Mouse (Mus musculus) kidney, postnatal 14 days (tissue): Measurements from ENCODE around the gene Idh3g.
"Not testable (repeated sequence)": the region's sequence is repeated elsewhere in the genome, so short reads cannot be mapped to it uniquely, and the experiment has no call there.

Experiments used
- DNase-seq: peaks from one replicate; pipeline ENCODE4 v3.0.0; 2022; ENCODE audit warnings: mixed read lengths

Gene Idh3g

DNA sequence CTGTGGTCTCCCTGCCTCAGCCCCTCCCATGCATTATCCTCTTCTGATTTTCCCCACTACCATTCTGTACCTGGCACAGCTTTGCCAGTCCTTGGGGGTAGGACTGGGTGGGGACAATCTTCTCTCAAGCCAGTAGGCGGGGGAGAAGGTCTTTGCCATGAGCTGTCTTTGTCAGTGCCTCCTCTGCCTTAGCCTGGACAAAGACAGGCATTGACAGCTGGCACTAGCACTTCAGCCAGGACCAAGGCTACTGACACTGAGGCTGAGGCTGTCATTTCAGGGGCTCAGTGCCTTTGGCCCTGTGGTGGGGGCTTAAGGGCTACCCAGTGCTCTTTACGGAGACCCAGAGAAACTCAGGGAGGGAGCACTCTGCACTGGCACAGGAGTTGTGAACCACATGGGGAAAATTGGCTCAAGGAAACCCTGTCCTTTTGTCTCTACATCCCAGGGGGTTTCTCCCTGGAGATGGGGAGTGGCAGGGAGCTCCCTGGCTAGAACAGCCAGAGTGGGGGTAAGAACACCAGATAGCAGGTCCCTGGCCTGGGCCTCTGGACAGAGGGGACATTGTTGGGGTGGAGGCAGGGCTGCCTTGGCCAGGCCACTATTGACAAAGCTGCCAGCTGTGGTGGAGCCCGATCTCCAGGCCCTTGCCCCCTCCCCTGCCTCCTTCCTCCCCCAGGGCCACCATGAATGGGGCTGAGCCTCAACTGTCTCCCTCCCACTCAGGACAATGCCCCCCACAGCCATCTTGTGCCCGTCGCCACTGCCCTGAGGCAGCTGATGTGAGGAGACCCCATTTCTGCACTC lies 30.2 kb downstream of the Idh3g start, which contains the start of gene Plxnb3:
Gene Plxnb3 (plus strand): TSS at position 757 of the 807 bp plus-strand sequence.
- DNase-seq: no peak

DNA sequence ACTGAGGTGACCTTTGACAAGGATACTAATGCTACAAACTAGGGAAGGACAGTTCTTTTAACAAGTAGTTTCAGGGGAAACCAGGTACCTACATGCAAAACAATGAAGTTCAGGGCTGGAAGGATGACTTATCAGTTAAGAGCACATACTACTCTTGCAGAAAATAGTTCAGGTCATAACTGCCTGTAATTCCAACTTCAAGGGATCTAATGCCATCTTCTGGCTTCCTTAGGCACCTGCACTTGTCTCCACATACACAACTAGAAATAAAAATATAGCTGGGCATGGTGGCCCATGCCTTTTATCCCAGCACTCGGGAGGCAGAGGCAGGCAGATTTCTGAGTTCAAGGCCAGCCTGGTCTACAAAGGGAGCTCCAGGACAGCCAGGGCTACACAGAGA lies 37.7 kb downstream of the Idh3g start:
- DNase-seq: no peak

DNA sequence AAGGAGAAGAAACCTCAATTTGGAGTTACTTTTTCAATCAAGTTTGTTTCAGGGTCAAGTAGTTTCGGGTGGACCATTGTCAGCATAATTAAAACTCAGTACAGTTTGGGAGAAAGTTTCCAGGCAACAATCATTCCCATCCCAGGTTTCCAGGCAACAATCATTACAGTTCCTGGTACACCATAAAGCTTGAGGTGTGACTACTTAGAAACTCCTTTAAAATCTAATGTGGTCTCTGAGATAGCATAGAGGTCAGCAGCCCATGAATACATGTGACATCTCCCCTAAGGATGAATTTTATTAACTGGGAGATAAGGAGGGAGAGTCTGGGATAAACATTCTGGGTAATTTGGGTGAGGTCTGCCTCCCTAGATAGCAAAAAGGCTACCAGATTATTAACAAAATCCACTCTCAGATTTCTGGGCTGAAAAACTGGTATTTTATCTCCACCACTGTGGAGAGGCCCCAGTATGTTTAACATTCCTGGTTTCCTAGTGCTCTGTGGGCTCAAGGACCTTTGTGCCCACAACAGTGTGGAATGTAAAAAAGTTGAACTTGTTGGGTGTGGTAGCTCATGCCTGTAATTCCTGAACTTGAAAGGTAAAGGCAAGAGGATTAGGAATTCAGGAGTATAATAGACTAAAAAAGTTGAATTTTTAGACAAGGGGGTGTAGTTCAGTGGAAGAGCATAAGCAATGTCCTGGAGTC lies 41.8 kb downstream of the Idh3g start:
- no peak for DNase-seq

GRCm38 (mm10) chrX:73739841-73740240 lies 46.9 kb downstream of the Idh3g start:
- DNase-seq: not testable (repeated sequence)

GRCm38 (mm10) chrX:73739151-73739550 lies 47.5 kb downstream of the Idh3g start:
- DNase-seq: no peak

GRCm38 (mm10) chrX:73738155-73738554 lies 48.5 kb downstream of the Idh3g start:
- no peak for DNase-seq

- no peak for DNase-seq
Observed at GRCm38 (mm10) chrX:73730908-73731307, 55.8 kb downstream of the Idh3g start.
